Mouse (Mus musculus) bone marrow macrophage, adult 2 months (primary cell): Measurements from ENCODE around the gene Caln1. TPM values are rescaled to one million over a fixed set of nuclear protein-coding genes. Genes with fewer than 3 reads are reported as not detected.

Experiments used
- H3K27ac ChIP-seq: 2 replicates; pipeline ENCODE4 v1.5.1; 2012; ENCODE audit warnings: low read depth, low read length; ENCODE audit not compliant: insufficient read depth
- H3K4me1 ChIP-seq: 2 replicates; pipeline ENCODE4 v1.6.1; 2012; ENCODE audit warnings: low read length; ENCODE audit not compliant: control insufficient read depth, insufficient read depth
- H3K4me3 ChIP-seq: 2 replicates; pipeline ENCODE4 v1.5.1; 2012; ENCODE audit warnings: mild to moderate bottlenecking, low read length, moderate library complexity; ENCODE audit not compliant: insufficient read depth
- CTCF ChIP-seq: IDR thresholded peaks from 2 replicates; pipeline ENCODE4 v1.5.1; 2012; ENCODE audit warnings: low read depth, mild to moderate bottlenecking, low read length, moderate library complexity
- POLR2A ChIP-seq: IDR thresholded peaks from 2 replicates; pipeline ENCODE4 v1.6.1; 2012; ENCODE audit warnings: mild to moderate bottlenecking, low read depth, low read length, borderline replicate concordance
- polyA plus RNA-seq: library from polyadenylated mRNA; stranded (reverse); fragments of >200 nt; gene quantifications from 2 replicates; pipeline ENCODE4 v1.2.4, GENCODE M21; 2012; ENCODE audit not compliant: missing spikeins, insufficient read depth, insufficient read length

Gene Caln1
- polyA plus RNA-seq, 1 experiment: not detected

- Histone ChIP-seq H3K4me1 (no peaks in the 10 kb centered on the region), H3K4me3 (no peak overlapping the region), H3K27ac (no peak overlapping the region)
- no peak for TF ChIP-seq CTCF
- TF ChIP-seq POLR2A: no peak
Measured at GRCm38 (mm10) chr5:130504891-130505290, 135.6 kb downstream of the Caln1 start.

DNA sequence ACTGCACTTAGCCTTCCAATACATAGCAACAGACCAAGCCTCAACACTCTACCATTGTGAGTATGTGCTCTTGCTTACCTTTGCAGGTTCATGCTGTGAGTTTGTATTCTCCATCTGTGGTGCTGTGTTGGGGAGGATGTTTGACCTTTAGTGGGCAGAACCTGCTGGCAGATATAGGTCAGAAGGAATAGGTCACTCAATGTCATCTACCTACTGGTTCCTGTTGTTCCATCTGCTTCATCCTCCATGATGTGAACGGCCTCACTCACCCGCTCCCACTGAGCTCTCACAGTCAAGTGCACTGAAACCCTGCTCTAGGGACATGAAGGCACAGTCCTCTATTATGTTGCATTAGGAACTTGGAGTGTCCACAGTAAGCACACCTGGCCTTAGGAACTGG lies 141.3 kb downstream of the Caln1 start:
- Histone ChIP-seq H3K4me3 (no peak overlapping the region), H3K27ac (no peak overlapping the region), H3K4me1 (no peaks in the 10 kb centered on the region)
- no peak for TF ChIP-seq CTCF
- TF ChIP-seq POLR2A: no peak

GRCm38 (mm10) chr5:130515395-130515794 lies 146.1 kb downstream of the Caln1 start:
- Histone ChIP-seq H3K27ac (no peak overlapping the region), H3K4me1 (no peaks in the 10 kb centered on the region), H3K4me3 (no peak overlapping the region)
- TF ChIP-seq CTCF: no peak
- TF ChIP-seq POLR2A: no peak

GRCm38 (mm10) chr5:130520527-130520926 lies 151.3 kb downstream of the Caln1 start:
- H3K4me3 ChIP-seq: no peak overlapping the region
- TF ChIP-seq POLR2A: no peak
- TF ChIP-seq CTCF: no peak
- no peaks in the 10 kb centered on the region for H3K4me1 ChIP-seq
- no peak overlapping the region for H3K27ac ChIP-seq

DNA sequence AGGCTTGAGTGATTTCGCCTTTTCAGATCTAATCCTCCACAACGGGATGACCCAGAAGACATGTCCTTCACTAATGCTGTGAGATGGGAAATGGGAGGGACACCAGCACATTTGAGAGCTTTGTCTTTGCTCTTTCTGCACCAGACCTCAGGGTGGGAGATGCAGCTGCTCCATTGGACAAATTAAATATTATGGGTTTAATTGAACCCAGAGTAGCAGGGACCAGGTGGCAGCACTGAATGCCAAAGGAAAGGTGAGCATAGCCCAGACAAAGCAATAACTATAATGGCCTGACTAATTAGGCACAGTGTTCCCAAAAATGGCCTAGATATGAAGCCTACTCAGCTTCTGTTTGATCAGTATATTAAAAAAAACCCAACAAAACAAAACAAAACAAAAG lies 158.2 kb downstream of the Caln1 start:
- H3K4me3 ChIP-seq: no peak overlapping the region
- H3K4me1 ChIP-seq: no peaks in the 10 kb centered on the region
- TF ChIP-seq POLR2A: no peak
- no peak for TF ChIP-seq CTCF
- H3K27ac ChIP-seq: no peak overlapping the region

- Histone ChIP-seq H3K27ac (no peak overlapping the region), H3K4me1 (no peaks in the 10 kb centered on the region), H3K4me3 (no peak overlapping the region)
- TF ChIP-seq CTCF (no peak), POLR2A (no peak)
Measured at GRCm38 (mm10) chr5:130547496-130547895, 178.2 kb downstream of the Caln1 start.

GRCm38 (mm10) chr5:130553916-130554315 lies 184.7 kb downstream of the Caln1 start:
- TF ChIP-seq POLR2A (no peak), CTCF (no peak)
- H3K4me3 ChIP-seq: no peak overlapping the region
- H3K27ac ChIP-seq: no peak overlapping the region
- no peaks in the 10 kb centered on the region for H3K4me1 ChIP-seq

- H3K27ac ChIP-seq: no peak overlapping the region
- H3K4me1 ChIP-seq: no peaks in the 10 kb centered on the region
- H3K4me3 ChIP-seq: no peak overlapping the region
- TF ChIP-seq CTCF (no peak), POLR2A (no peak)
Measured at GRCm38 (mm10) chr5:130563146-130563545, 193.9 kb downstream of the Caln1 start.

GRCm38 (mm10) chr5:130566002-130566401 lies 196.7 kb downstream of the Caln1 start:
- Histone ChIP-seq H3K27ac (no peak overlapping the region), H3K4me3 (no peak overlapping the region), H3K4me1 (no peaks in the 10 kb centered on the region)
- TF ChIP-seq POLR2A (no peak), CTCF (no peak)

GRCm38 (mm10) chr5:130577581-130577980 lies 208.3 kb downstream of the Caln1 start:
- Histone ChIP-seq H3K4me1 (no peaks in the 10 kb centered on the region), H3K4me3 (no peak overlapping the region), H3K27ac (no peak overlapping the region)
- TF ChIP-seq POLR2A (no peak), CTCF (no peak)

GRCm38 (mm10) chr5:130584042-130584441 lies 214.8 kb downstream of the Caln1 start:
- Histone ChIP-seq H3K4me1 (no peaks in the 10 kb centered on the region), H3K27ac (no peak overlapping the region), H3K4me3 (no peak overlapping the region)
- TF ChIP-seq CTCF: no peak
- TF ChIP-seq POLR2A: no peak
